Mouse (Mus musculus) gonadal fat pad, adult 2 months (tissue): ENCODE results near the gene Arhgap18. TPM values are rescaled to one million over a fixed set of nuclear protein-coding genes. Genes with fewer than 3 reads are reported as not detected.

Experiments
- DNase-seq: peaks from one replicate; pipeline ENCODE4 v3.0.0-alpha.2; 2012; ENCODE audit warnings: low read depth
- polyA plus RNA-seq: library from polyadenylated mRNA; depleted of rRNA; stranded (reverse); fragments of >200 nt; gene quantifications from 2 replicates; pipeline ENCODE4 v1.2.3, GENCODE M21; 2012

Gene Arhgap18
- polyA plus RNA-seq, 1 experiment, result 9.3 TPM

DNA sequence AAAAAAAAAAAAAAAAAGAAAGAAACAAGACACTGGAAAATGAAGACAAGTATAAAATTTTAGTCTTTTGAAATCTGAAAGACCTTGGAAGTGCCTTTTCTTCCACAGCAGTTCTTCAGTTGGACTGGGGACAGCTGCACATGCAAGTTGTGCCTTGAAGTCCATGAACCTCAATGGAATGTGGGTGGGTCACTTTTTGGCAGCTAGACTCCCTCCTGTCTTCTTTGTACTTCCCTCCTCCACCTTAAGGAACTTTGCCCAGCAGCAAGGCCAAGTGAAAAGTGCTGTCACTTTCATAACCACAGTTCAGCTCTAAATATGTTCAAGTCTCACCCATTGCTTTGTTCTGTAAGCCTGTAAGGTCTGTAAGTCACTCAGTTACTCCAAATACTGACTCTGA, 23.2 kb downstream of the Arhgap18 start:
- DNase-seq, result no peak

DNA sequence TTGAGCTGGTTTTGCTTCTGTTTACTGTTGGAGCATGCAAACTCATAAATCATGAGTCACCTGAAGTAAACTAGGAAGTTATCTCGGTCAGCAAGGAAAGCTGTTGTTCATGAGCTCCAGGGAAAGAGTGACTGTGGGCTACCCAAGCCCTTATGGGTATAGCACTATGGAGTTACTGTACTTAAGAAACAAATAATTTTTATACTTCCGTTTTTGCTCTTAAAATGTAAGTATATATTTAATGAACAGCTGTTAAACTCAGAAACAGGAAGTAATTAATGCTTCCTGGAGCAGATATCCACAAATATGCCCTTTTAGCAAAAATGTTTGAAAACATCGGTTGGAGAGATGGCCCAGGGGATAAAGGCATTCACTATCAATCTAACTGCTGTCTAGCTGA, 27.4 kb downstream of the Arhgap18 start:
- DNase-seq, result no peak

DNA sequence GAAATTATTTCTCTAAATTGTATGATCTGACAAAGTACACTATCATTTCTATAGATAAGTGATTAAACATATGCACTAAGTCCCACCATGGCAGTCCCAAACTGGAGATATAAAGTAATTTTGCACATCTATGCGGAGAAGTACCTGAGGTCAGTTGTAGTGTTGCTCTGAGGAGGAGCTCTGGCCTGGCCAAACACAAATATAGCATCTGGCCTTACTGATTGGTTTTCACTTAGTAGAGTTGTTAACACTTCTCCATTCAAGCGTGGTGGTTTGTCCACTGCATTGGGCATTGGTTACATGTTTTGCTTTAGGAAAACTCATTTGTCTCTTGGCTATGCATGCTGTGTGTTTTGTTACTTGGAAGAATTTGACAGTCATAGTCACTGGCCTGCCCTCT, 36.5 kb downstream of the Arhgap18 start:
- DNase-seq, result no peak

DNA sequence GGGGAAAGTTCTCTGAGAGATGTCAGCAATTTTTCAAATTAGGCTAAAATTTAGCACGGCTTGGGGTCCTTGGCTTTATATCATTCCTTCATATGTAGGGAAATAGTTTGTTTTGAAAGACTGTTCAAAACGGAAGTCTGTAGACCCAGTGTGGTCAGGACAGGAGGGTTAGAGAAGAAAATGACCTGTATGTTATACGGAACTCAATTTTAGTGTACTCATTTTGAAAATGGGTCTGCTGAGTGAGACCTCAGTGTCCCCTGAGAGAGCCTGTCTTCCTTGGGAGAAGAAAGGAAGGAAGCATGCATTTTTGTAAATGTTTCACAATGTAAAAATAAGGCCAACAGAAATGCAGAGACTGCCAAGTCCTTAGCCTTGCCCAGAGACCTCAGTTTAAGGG, 38.6 kb downstream of the Arhgap18 start:
- no peak for DNase-seq

DNA sequence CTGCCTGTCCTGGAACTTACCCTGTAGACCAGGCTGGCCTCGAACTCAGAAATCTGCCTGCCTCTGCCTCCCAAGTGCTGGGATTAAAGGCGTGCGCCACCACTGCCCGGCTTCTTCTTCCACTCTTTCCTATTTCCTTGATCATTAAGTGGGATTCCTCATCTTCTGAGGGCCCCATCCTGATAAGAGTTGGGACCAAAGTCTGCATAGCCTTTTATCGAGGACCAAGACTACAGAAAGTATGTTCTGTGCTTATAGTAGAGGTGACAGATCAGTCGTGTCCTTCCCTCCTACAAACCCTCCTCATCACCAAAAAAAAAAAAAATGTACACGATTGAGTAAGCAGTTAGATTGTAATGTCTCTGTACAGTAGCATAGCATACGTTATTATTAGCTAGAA, 39.8 kb downstream of the Arhgap18 start:
- no peak for DNase-seq

DNA sequence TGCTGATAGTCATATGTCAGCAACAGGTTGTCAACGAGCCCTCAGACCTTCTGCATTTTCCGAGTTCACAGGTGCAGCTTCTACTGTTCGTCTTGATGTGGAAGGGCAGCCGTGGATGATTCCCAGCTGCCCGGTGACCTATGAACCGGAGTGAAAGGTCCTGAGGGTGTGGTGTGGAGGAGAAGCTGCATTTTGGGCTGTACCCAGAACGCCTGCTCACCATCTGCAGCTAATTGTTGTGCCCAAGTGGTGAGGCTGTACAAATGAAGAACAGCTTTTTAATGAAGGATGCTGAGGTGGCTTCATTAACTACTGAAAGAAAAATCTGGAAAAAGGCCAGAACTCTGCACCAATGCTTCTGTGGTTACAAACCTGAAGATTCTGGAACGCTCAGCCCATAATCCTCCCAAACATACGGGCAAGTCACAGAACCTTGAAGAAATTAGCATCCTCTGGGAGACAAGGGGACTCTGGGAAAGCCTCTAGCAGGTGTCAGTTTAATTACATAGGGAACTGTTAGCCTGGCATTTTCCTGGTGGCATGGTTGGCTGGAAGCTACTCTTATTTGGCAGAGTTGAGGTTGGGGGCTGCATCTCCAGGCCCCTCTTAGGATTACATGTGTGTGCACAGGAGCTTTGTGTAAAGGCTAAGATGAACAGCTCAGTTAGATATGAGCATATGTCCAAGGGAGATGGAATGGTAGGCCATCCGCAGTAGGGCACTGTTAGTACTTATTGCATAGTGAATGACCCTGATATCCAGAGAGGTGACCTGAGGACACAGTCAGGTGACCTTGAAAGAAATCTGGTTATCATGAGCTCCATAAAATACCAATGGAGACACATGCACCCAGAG, 43.4 kb downstream of the Arhgap18 start:
- no peak for DNase-seq

DNA sequence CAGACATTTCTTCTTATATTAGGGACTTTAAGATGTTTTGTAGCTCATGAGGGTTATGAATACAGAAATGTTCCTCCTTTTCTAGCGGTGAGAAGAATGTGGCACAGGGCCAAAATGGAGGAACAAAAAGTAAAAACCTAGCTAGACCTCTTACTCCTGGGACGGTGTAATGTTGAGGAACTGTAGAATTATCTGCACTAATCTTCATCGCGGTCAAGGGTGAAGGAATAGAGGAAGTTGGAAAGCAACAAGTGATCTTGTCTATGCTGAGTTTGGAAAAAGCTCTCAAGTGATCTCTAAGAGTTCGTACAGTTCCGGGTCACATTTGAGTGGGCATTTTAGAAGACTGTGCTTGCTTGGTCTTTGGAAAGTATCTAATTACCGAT, 44.1 kb downstream of the Arhgap18 start:
- DNase-seq, result no peak

DNA sequence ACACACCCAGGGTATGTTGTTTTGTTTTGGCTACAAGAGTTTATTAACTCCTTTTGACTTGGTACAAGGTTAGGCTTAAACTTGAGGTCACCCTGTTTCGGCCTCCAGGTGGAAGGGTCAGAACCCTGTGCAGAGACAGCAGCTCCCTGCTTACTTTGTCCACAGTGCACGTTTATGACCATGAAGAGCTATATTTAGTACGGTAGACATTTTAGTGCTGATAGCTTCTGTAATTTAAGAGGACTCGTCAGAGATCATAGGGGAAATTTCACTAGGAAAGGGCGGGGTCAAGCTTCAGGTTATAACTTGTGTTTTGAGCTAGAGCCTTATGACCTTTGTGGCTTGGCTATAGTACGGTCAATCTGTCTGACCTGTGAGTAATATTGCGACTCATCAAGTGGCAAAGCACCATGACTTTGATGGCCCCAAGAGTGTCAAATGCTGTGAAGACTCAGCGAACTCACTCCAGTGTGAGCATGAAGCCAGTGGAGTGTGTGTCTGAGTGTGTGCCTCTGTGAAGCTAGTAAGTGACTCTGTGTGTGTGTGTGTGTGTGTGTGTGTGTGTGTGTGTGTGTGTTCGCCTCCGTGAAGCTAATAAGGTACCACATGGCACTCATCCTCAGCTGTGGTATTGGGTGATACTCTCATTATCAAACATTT, 45.7 kb downstream of the Arhgap18 start:
- no peak for DNase-seq

DNA sequence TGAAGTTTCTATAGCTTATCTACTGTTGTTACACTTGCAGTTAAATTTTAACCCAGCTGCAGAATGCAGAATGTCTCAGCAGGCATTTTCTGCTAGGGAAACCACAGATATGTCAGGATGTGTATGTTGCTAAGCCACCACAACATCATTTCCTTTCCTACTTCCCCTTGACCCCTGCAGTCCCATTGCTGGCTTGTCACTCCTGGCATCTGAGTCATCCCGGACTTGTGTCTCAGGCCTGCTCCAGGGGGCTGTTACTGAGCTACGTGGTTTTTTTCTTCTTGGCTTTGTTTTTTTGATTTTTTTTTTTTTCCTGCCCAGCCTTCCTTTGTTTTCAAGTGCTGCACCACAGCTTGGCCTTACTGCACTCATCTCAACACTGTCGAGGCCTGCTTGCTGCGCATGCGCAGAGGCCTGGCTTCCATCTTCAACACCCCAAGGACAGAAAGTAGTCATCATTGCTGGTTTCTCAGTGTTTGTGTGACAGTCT, 46.4 kb downstream of the Arhgap18 start:
- DNase-seq, result no peak

DNA sequence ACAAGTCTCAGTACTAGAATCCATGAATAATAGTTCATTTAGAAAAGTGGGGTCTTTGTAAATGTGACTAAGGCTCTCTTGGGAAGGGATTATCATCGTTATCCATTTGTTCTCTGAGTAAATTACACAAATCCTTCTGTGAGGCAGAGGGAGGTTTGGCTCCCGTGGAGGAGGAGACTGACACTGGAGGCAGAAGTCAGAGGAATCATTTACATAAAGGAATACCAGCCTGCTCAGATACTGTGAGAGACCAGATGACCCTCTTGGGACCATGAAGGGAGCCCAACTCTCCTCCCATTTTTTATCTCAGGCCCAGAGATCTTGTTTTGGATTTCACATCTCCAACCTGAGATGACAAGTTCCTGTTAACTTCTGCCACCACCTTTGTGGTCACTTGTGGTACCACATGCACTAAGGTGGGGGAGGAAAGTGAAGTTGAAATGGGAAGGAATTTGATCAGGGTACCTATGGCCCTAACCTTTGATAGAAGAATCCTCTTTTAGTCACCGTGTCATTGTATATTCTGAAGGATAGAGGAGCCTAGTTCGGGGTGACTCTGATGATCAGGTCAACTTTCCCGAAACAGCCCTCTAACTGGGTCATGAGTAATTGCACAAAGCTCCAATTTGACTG, 51.2 kb downstream of the Arhgap18 start:
- DNase-seq, result no peak

DNA sequence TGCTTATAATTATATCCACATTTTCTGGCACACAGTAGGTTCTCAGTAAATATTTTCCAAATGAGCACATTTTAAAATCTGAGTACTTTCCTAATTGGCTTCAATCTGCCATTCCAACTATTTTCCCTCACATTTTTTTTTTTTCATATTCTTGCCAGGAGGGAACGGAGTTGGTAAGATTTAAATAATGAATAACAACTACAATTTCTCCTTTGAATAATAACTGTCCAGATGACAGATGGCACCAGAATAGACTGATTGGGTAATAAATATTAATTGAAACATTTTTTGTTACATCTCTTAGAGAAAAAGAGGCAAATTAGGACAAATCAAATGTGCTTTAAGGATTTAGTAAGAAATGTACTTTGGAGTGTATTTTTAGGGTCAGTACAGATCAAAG, 51.8 kb downstream of the Arhgap18 start:
- no peak for DNase-seq

DNA sequence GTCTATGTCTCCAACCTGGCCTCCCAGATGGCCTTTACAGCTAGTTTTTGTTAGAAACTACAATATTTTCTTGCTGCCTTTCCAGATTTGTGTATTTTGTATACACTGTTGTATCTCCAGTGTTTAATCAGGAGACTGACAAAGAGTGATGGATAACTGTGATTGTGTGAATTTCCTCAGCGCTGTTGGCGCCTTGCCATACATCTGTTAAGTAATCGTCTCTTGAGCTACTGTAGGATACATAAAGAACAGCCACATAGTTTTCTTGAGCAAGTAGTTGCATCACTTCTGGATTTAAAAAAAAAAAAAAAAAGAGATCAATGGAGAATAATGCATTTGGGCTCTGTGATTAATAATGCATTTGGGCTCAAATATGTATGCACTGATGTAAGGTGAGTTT, 52.9 kb downstream of the Arhgap18 start:
- DNase-seq, result no peak

DNA sequence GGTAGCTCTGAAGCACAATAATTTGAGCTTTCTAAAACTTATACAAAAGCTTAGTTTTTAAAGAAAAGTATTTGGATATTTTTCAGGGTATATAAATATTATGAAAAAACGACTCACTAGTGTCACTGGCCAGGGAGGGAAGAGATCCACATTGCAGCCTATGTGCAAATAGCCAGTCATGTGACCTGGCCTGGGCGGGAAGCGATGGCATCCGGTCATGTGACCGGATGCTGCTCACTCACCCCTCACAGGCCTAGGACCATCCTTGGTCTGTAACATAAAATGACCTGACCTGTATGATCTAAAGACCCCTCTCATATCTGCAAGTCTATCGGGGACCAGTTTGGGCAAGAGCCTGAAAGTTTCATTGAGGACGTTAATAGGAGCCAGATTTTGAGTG, 56.8 kb downstream of the Arhgap18 start:
- no peak for DNase-seq

DNA sequence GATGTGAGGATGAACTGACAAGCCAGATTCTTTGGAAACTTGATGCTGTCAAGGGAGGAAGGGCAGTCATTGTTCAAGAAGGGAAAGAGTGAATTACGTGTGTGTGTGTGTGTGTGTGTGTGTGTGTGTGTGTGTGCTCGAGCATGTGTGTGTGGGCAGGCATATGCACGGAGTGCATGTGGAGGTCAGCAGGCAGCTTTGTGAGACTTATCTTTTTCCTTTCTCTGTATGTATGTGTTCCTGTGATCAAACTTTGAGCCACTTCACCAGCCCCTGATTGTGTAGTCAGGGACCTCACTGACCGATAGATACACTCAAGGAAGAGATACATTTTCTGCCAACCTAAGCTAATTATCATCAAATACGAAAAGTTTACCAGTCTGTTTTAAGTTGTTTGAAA, 57.6 kb downstream of the Arhgap18 start:
- no peak for DNase-seq

DNA sequence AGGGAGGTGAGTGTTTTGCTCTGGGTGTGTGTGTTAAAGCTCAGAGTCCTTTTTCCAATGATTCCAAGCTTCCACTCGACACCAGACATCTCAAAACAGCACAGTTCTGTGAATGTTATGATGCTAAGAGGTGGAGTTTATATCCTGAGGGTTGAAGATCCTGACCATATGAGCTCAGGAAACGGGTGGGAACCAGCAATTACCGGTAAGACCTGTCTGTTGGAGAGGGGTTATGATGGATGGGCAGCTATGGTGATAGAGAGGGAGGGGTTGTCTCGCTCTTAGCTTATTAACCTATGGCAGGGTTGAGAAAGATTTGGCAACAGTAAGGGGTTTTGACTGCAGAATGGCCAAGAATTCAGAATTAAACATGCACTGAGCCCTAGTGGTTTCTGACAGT, 58.1 kb downstream of the Arhgap18 start:
- no peak for DNase-seq

DNA sequence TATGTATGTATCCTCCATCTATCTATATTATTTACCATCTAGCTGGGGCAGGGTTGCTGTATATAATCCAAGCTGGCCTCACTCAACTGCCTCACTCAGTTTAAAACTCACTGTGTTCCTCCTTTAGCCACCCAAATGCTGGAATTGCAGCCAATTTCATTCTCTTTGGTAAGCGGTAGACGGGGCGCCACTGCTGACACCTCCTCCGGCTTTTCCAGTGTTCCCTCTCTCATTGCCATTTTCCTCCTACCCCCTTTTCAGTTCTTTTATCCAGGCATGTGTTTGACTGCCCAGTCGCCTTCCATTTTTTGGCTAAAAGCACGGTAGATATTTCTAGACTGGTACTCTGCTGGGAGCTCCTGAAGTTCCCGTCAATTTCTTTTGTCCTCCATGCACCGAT, 62.4 kb downstream of the Arhgap18 start:
- DNase-seq, result no peak

DNA sequence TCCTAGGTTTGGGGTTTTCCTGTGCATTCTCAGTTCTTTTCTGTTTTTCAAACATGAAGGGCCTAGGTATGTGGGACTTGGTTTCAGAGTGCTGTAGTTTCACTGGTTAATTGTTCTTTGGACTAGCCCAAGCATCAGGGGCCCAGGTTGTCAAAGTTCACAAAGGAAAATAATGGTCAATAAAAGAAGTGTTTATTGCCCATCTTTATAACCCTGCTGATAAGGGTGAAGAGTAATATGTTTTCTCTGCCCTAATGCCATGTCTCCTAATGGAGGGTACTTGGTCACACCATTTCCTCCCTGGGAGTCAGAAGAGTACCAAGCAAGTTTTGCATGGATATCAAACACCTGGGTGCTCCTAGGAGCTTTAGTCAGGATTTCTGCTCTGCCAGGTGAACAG, 67.1 kb downstream of the Arhgap18 start:
- no peak for DNase-seq

DNA sequence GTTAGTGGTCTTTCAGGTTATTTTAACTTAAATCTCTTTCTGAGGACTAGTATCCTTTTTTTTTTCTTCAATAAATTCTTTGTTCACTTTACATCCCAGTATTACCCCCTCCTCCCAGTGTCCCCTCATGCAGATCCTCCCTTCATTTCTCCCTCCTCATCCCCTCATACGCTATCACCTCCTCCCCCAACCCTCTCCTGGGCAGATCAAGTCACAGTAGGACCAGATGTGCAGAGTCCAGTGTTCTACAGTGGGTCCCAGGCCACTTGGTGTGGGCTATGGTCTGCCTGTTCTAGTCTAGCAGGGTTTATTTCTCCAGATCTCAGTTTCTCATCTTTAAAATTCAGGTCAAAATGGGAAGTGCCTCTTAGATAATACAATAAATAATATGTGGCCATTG, 67.7 kb downstream of the Arhgap18 start:
- DNase-seq, result no peak

DNA sequence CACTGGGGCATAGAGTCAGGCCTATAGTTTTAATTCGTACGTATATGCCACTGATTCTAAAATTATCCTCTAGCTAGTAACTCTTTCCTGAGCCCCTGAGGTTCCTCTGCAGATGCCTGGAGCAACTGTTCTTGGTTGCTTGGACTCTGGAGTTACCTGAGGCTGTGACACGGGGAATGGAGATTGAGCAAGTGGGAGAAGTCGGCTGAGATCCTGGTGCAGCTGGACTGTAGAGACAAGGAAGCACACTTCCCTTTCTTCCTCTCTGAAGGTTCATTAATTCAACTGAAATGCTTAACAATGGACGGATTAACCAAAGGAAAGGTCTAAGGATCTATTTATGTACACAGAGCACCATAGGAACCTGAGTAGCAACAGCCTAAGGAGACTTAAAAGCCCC, 70.8 kb downstream of the Arhgap18 start:
- DNase-seq, result no peak

DNA sequence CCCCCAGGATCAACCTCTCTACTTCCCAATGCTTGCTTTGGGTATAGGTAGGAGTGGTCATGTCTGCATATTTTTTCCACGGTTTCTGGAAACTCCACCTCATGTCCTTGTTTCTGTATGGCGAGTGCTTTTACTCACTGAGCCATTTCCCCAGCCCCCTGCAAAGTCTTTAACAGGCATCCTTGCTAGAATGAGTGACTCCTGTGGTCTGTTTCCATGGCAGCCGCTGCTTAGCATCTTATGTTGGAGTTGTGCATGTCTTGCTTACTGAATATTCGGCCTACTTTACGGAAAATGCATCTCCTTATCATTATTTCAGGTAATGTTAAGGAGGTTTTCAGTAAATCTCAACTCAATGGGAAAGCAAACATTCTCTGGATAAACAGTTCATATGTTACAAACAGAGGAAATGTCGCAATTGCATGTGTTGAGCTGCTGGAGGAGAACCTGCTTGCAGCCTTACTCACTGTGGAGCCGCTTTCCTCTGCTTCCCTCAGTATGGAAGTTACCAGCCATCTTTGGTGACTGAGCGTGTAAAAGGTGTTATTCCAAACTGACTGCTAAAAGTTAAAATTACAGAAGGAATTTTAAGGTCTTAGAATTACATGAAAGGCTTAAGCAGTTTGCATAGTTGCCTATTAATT, 72.1 kb downstream of the Arhgap18 start:
- DNase-seq, result no peak

DNA sequence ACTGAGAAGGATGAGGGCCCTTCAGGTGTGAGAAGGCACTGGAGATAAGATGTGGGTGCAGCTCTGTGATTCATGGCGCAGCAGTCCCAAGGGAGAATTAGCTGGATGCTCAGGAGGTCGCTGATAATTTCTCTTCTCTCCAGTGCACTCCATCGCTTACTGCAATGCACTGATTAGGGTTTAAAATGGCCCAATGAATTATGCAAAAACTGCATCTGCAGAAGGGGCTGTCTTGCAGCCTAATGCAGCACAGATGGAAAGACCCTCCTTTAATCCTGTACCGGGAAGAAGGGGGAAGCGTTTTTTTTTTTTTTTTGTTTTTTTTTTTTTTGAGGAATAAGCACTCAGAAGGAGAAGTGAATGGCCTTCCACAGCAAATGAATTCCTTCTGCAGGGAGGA, 74.1 kb downstream of the Arhgap18 start:
- DNase-seq, result no peak

DNA sequence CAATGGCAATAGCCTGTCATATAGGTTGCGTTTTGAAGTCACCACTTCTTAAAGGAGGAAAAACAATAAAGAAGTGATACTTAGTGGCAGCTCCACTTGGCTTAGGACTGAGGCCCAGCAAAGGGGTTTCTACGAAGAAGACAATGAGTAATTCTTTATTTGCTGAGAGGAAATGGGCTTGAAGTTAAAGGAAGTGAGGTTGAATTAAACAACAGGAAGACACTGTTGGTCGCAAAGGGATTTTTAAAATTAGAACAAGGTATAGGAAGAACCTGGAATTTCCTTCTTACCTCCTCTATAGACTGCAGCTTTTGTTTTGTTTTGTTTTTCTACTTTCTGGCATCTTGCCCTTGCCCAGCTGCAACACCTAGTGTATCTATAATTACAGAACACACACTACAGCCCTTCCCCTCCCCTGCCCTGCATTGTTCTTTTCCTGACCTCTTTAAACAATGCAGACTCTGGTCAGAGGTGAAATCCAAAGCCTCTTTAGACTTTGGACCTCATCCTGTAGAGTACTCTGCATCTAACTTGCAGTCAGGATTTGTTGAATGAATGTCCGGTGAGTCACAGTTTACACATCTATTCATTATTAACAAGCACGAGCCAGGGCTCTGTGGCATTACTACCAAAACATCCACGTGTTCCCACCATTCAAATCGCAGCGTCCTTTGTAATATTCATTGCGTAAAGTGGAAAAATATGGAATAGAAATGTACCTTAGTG, 75.4 kb downstream of the Arhgap18 start:
- DNase-seq, result no peak
